Mouse (Mus musculus): ENCODE data around the gene Pnkd.
A peak's percentile ranks its signal among the peaks of the same experiment; 100 is the strongest.

Gene Pnkd

DNA sequence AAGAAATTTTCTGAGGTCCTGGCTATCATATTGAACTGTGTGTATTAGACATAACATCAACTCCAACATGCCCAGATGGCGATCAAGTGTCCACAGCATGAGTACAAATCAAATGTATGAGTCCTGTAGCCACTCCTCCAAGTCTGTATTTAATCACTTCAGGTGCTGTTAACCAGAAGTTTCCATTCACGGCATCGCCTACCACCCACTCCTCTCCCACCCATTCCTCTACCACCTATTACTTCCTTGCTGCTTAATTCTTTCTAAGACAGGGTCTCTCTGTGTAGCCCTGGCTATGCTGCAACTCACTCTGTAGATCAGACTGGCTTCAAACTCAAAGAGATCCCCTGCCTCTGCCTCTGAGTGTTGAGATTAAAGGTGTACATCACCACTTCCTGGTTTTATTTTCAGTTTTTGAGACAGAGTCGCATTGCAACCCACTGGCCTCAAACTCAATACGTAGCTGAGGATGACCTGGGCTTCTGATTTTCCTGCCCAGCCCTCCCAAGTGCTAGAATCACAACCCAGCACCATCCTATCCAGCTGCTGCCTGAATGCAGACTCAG lies 75.3 kb downstream of the Pnkd start:
- no peak for DNase-seq (ENCODE audit: low spot score in 2 of 2)

DNA sequence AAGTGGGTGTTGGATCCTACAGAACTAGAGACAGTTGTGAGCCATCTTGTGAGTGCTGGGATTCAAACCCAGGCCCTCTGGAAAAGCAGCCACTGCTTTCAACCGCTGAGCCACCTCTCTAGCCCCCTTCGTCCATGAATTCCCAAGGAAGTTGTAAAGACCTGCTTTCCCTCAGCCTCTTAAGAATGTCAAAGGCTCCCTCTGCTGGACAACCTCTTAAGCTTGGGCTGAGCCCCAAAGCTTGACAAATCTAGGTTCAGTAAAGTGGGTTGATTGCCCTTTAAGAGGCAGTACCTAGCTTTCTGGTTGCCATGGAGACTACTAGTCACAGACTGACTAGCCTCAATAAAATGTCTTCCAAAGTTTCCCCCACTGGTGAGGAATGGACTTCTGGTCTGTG lies 77.1 kb downstream of the Pnkd start, which contains the start of gene Catip:
Catip (plus strand) TSS at position 297 of the 400 bp plus-strand sequence.
- DNase-seq (ENCODE audit: low spot score in 2 of 2) = peak; percentile 62 to 87

DNA sequence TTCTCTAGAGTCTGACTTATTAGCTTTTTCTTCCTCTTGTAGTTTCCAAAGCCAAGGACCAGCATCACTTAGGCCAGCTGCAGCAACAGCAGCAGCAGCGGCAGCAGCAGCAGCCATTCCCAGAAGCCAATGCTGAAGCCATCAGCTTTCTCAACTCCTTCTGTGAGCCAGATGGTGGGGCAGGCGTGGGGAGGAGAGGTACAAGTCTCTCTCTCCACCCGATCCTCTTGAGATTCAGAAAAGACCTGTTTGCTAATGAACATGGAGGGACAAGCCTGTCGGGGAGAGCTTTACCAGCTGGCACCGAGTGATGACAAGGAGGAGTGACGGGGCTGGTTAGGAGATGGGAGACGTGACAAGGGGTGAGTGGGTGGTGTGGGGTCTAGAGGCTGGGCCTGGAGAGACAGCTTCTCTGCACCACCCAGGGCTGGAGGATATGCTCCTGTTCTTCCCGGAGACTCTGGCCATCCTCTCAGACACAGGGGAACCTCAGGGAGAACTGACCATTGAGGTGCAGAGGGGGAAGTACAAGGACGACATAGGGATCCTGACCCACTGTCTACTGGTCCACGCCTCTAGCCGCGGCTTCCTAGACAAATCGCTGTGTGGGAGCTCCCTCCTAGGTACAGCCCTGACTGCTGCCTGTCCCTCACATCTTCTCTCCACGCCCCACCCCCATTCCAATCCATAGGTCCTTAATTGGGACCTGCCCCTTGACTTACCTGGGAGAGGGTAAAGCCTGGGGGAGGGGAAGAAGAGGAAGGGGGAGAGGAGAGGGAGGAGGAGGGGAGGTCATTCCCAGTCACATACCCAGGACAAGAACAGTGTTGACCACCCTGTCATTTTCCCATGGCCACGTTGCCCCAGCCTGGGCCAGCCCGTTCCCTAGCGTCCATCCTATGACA lies 77.8 kb downstream of the Pnkd start:
- DNase-seq (ENCODE audit: low spot score in 2 of 2) = peak; percentile 28 to 30

DNA sequence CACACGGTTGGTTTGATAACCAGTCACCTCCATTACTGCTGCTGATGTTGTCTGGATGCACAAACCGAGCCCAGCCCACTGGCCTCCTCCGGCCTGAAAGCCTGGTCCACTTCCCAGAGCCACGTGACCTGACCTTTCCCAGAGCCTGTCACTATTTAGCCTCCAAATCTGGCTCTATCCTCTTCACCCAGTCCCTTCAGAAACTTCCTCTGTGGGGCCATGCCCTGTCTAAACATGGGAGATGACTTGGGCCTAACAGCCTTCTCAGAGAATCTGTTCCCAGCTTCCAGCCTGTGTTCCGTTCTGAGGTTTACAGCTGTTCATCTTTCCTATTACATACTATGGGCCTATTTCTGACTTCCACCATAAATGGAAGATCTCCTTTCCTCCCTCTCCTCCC lies 78.7 kb downstream of the Pnkd start:
- DNase-seq (ENCODE audit: low spot score in 2 of 2) = no peak

DNA sequence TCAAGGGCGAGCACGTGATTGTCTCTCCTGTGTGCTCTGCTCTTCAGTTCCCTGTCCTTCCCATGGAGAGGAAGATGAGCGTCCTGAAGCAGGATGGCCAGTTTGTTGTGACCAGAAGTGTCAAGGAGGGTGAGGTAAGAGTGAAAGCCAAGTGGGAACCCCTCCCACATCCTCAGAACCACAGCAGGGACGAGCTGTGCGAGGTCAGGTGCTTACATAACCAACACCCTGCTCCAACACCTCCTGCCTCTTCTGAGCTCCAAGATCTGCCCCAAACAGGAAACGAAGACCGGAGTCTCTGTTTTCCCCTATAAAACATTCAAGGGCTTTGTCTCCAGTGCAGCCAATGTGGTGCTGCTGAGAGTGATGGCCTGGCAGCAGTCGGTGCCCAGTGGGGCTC lies 79.5 kb downstream of the Pnkd start:
- no peak for DNase-seq (ENCODE audit: low spot score in 2 of 2)

DNA sequence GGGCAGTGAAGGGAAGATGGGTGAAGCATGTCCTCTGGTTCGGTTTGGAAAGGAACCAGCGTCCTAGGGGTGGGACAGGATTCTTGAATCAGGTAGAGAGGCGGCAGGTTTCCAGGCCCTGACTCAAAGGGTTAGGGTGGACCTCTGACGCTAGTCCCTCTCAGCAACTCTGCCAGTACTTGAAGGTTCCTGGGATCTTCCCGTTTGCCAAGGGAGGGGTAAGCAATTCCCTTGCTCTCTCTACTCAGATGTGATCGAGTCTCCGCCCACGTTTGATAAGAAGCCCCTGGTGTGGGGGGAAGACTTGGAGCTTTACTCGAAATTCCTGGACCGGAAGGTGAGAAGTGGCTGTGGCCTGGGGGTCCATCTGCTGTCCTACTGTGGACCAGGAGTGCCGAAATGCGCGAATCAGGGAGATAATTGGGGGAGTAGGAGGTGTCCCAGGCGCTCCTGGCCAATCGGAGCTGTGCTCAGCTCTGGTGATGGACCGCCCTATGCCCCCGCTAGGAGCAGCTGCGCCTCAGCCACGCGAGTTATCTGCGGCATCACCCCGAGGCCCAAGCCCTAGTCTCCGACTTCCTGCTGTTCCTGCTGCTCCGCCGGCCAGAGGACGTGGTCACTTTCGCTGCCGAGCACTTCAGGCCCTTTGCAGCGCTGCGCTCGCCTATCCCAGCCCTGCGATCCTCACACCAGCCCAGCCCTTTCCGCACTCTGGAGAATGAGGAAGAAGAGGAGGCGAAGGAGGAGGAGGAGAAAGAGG lies 83.3 kb downstream of the Pnkd start:
- DNase-seq (ENCODE audit: low spot score in 2 of 2) = no peak

- DNase-seq (ENCODE audit: low spot score in 2 of 2) = no peak
These were observed 85.3 kb downstream of the Pnkd start for GRCm38 (mm10) chr1:74370040-74370439.

DNA sequence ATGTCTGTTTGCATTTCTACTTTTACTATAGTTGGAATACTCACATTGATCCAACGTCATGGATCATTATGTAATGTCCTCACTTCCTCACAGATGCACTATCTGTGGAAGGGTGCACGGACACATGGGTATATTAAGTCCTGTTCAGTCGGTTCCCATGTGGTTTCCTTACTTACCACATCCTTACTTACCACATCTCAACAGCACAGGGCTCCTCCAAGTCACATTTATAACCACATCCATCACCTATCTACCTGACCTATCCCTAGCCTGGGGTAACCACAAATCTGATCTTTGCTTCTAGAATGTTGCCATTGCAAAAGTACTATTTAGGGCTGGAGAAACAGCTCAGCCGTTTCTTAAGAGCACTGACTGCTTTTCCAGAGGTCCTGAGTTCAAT lies 88.6 kb downstream of the Pnkd start:
- no peak for DNase-seq (ENCODE audit: low spot score in 2 of 2)

- DNase-seq (ENCODE audit: low spot score in 2 of 2) = no peak
These were observed 90.2 kb downstream of the Pnkd start, which contains the start of gene Slc11a1 for GRCm38 (mm10) chr1:74374980-74375379. Gene Slc11a1, plus strand, starts transcription at chr1:74375195.

DNA sequence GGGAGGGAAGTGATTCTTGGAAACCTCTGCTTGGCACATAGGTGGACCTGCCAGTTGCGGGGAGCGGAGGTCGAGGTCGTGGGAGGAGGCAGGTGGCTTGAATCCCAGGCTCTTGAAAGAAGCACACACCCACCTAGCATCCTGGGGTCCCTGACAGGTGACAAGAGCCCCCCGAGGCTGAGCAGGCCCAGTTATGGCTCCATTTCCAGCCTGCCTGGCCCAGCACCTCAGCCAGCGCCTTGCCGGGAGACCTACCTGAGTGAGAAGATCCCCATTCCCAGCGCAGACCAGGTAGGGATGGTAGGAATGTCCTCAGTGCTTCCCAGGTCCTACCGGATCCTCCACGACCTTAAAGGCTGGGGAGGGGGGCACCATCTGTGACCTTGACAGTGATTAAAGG lies 90.8 kb downstream of the Pnkd start:
- no peak for DNase-seq (ENCODE audit: low spot score in 2 of 2)

GRCm38 (mm10) chr1:74376396-74376795 lies 91.7 kb downstream of the Pnkd start:
- DNase-seq (ENCODE audit: low spot score in 2 of 2) = no peak

DNA sequence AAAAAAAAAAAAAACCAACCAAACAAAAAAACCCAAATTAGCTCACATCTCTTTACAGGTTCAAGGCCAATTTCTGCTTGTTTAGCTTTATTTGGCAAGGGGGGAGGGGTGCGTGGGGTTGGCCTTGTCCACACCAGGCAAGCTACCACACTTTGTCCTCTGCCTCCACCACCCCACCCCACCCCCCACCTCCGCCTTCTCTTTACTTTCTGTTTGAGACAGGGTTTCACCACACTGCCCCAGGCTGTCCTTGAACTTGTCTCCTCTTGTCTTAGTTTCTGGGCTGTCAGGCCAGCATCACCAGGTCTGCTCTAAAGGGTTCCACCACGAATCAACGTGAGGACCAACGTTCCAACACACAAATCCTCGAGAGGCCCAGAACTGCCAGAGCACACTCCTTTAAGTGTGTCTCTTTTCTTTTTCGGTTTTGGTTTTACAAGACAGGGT lies 94.4 kb downstream of the Pnkd start:
- DNase-seq (ENCODE audit: low spot score in 2 of 2) = no peak

DNA sequence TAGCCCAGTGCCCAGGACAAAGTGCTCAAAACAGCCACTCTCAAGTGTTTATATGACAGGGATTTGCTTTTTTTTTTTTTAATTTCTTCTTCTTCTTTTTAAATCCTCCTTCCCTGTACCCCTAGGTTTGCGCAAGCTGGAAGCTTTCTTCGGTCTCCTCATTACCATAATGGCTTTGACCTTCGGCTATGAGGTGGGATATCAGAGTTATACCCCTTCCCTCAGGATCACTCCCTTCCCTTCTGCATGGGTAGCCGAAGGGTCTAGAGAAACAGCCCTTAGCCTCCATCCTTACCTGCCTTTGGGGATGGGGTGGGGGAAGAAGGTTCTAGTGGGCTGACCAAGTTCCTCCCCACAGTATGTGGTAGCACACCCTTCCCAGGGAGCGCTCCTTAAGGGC lies 95.8 kb downstream of the Pnkd start:
- no peak for DNase-seq (ENCODE audit: low spot score in 2 of 2)

GRCm38 (mm10) chr1:74381588-74382021 lies 96.9 kb downstream of the Pnkd start:
- no peak for DNase-seq (ENCODE audit: low spot score in 2 of 2)

GRCm38 (mm10) chr1:74383385-74383784 lies 98.7 kb downstream of the Pnkd start:
- no peak for DNase-seq (ENCODE audit: low spot score in 2 of 2)

- DNase-seq (ENCODE audit: low spot score in 2 of 2) = no peak
These were observed 99.8 kb downstream of the Pnkd start for GRCm38 (mm10) chr1:74384525-74384924.

- DNase-seq (ENCODE audit: low spot score in 2 of 2) = no peak
These were observed 100.3 kb downstream of the Pnkd start for GRCm38 (mm10) chr1:74385064-74385463.

GRCm38 (mm10) chr1:74385531-74385930 lies 100.8 kb downstream of the Pnkd start:
- DNase-seq (ENCODE audit: low spot score in 2 of 2) = no peak

DNA sequence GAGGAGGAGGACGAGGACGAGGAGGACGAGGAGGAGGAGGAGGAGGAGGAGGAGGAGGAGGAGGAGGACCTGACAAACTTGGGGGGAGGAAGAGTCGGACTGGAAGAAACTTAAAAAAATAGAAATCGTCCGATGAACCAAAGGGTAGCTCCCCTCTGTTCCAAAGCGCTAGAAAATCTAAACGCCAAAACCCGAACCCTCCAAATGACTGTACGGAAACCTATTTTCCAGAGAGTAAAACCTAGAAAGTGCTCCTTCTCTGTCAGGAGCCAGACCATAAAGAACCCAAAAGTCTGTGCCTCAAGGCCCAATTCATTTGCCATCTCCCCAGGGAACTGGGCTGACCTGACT lies 101.6 kb downstream of the Pnkd start:
- no peak for DNase-seq (ENCODE audit: low spot score in 2 of 2)

DNA sequence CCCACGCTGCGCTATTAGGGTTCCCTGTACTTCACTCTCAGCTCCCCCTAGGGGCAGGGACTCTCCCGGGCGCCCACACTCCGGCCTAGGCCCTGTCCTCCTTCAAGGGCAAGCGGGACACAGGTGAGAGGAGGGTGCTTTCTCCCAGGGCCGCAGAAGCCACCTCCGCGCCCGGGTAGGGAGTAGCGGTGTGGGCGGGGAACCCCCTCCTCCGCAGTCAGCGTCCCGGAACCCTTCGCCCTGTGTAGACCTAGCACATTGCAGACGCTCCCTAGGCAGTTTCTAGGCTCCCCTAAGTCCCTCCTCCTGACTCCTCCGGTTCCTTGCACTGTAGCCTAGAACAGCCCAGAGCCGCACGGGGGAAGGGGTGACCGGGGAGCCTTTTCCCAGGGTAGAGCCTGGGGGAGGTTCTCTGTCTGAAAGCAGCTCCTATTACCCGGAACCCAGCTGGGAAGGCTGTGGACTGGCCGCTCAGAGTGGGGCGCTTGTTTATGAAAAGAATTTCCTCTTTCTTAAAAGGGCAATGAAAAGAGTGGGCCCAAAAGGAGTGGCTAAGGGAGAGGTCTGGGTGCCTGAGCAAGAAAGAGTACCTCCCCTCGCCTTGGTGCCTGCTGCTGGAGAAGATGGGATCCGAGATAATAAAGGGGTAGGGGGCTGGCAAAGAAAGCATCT lies 102.1 kb downstream of the Pnkd start:
- DNase-seq (ENCODE audit: low spot score in 2 of 2) = peak; percentile 95 to 97

GRCm38 (mm10) chr1:74387386-74387988 lies 102.8 kb downstream of the Pnkd start:
- no peak for DNase-seq (ENCODE audit: low spot score in 2 of 2)

Data from frontal cortex, postnatal 36 days (tissue).